Mouse (Mus musculus) ES-E14 (cell line): ENCODE data around the gene Myo10. TPM values are rescaled to one million over a fixed set of nuclear protein-coding genes. Genes with fewer than 3 reads are reported as not detected.

Experiments
- DNase-seq: peaks from one replicate; pipeline ENCODE4 v3.0.0-alpha.2; 2013; ENCODE audit warnings: low read depth, low spot score
- H3K27ac ChIP-seq: 2 replicates; pipeline ENCODE4 v1.5.1; 2012; ENCODE audit warnings: low read depth, mild to moderate bottlenecking, low read length, moderate library complexity, mixed read lengths; ENCODE audit not compliant: poor library complexity, insufficient read depth, severe bottlenecking
- H3K36me3 ChIP-seq: 2 replicates; pipeline ENCODE4 v1.6.1; 2012; ENCODE audit warnings: mild to moderate bottlenecking, low read length, moderate library complexity, mixed read lengths; ENCODE audit not compliant: control insufficient read depth, poor library complexity, insufficient read depth, severe bottlenecking
- H3K4me1 ChIP-seq, 2 experiments: fragments of 150-350 bp in 1 of 2; sonication (generic) in 1 of 2; 2 replicates each; pipeline ENCODE4 v1.6.1; 2012; ENCODE audit warnings: low read length in 2 of 2, mild to moderate bottlenecking in 1 of 2, mixed read lengths in 1 of 2; ENCODE audit not compliant: control insufficient read depth in 2 of 2, insufficient read depth in 2 of 2, poor library complexity in 1 of 2
- H3K4me3 ChIP-seq, 2 experiments: fragments of 150-350 bp in 1 of 2; sonication (generic) in 1 of 2; 2 replicates each; pipeline ENCODE4 v1.5.1; 2012; ENCODE audit warnings: low read length in 2 of 2, low read depth in 1 of 2, mild to moderate bottlenecking in 1 of 2, mixed read lengths in 1 of 2; ENCODE audit not compliant: insufficient read depth in 1 of 2, poor library complexity in 1 of 2, severe bottlenecking in 1 of 2
- H3K9ac ChIP-seq: 2 replicates; pipeline ENCODE4 v1.6.1; 2012; ENCODE audit warnings: low read depth, mild to moderate bottlenecking, low read length, mixed read lengths; ENCODE audit not compliant: poor library complexity, insufficient read depth, severe bottlenecking
- H3K9me3 ChIP-seq: fragments of 150-350 bp; sonication (generic); 2 replicates; pipeline ENCODE4 v1.6.1; 2012; ENCODE audit warnings: low read depth, mild to moderate bottlenecking, low read length; ENCODE audit not compliant: control insufficient read depth, insufficient read depth
- CHD2 ChIP-seq: IDR thresholded peaks from 2 replicates; pipeline ENCODE4 v1.6.1; 2014; ENCODE audit warnings: mild to moderate bottlenecking, low read depth, low read length, inconsistent platforms
- HCFC1 ChIP-seq: IDR thresholded peaks from 2 replicates; pipeline ENCODE4 v1.6.1; 2012; ENCODE audit warnings: low read length, inconsistent platforms, borderline replicate concordance; ENCODE audit not compliant: insufficient read depth
- MAFK ChIP-seq: IDR thresholded peaks from 2 replicates; pipeline ENCODE4 v1.6.1; 2014; ENCODE audit warnings: mild to moderate bottlenecking, low read depth, low read length, inconsistent platforms; ENCODE audit not compliant: insufficient read depth
- ZC3H11A ChIP-seq: IDR thresholded peaks from 2 replicates; pipeline ENCODE4 v1.6.1; 2012; ENCODE audit warnings: low read depth, mild to moderate bottlenecking, inconsistent platforms, low read length, borderline replicate concordance
- ZNF384 ChIP-seq: IDR thresholded peaks from 2 replicates; pipeline ENCODE4 v1.6.1; 2012; ENCODE audit warnings: low read depth, low read length, inconsistent platforms
- in situ Hi-C, 2 experiments: fragments of 600-800 bp; cut with MboI; formaldehyde crosslinking; loops; one replicate each; pipeline ENCODE4 v1.15.1; 2025; ENCODE audit warnings: low sequenced_read_pairs in 2 of 2, inconsistent platforms in 1 of 2; ENCODE audit not compliant: unreplicated experiment in 2 of 2
- total RNA-seq: library from RNA; depleted of rRNA; stranded (reverse); fragments of 300-350 nt; gene quantifications from 2 replicates; pipeline ENCODE4 v1.2.3, GENCODE M21; 2012; rRNA removed

The Myo10 gene
- total RNA-seq, 1 experiment: 133 TPM

- Histone ChIP-seq H3K4me1 (peaks cover 2 to 21% of the 10 kb centered on the region in 2 experiments; a peak in 1 of 4 replicates), H3K4me3 (no peak overlapping the region), H3K9me3 (no peaks in the 10 kb centered on the region), H3K9ac (no peak overlapping the region), H3K27ac (no peak overlapping the region), H3K36me3 (no peaks in the 10 kb centered on the region)
- DNase-seq: no peak
- in situ Hi-C loops: no loop called here
- TF ChIP-seq CHD2 (no peak), MAFK (no peak), ZNF384 (no peak)
These were observed 237.1 kb downstream of the Myo10 start for GRCm38 (mm10) chr15:25859469-25859868.

- TF ChIP-seq CHD2: no peak
- no peak for TF ChIP-seq ZNF384
- TF ChIP-seq MAFK: no peak
- no peak for TF ChIP-seq ZC3H11A
- TF ChIP-seq HCFC1: no peak
- no peaks in the 10 kb centered on the region for H3K36me3 ChIP-seq
- no peaks in the 10 kb centered on the region for H3K9me3 ChIP-seq
- no peak overlapping the region for H3K9ac ChIP-seq
- no peak overlapping the region for H3K4me3 ChIP-seq
- no peak overlapping the region for H3K27ac ChIP-seq
- in situ Hi-C loops: no loop called here
- peaks cover 0 to 12% of the 10 kb centered on the region in 2 experiments; a peak in 1 of 4 replicates for H3K4me1 ChIP-seq
- DNase-seq: no peak
These were observed 239.6 kb downstream of the Myo10 start for GRCm38 (mm10) chr15:25861900-25862299.

Other genes starting within 250 kb of the Myo10 start
- 66.8 and 120 TPM in 2 replicates for gene Basp1, start 208.8 kb upstream of the Myo10 start, total RNA-seq
- gene Retreg1, start 220.7 kb downstream of the Myo10 start, total RNA-seq: 5.8 and 7.1 TPM in 2 replicates